Mouse (Mus musculus): ENCODE measurements around the gene 4931409K22Rik. TPM values are rescaled to one million over a fixed set of nuclear protein-coding genes. Genes with fewer than 3 reads are reported as not detected.
A peak's percentile ranks its signal among the peaks of the same experiment; 100 is the strongest.

4931409K22Rik gene
- total RNA-seq, 4 experiments from 2014 or later: not detected

GRCm38 (mm10) chr5:24540387-24541143 is 16.0 kb downstream of the 4931409K22Rik start, which contains the start of gene Asb10:
Gene Asb10 (minus strand): TSS chr5:24540978.
- DNase-seq: no peak

GRCm38 (mm10) chr5:24539571-24540296 is 16.9 kb downstream of the 4931409K22Rik start:
- DNase-seq: no peak

- no peak for DNase-seq
Observed at GRCm38 (mm10) chr5:24537618-24538017, 19.0 kb downstream of the 4931409K22Rik start.

- DNase-seq: peak; percentile 63
Observed at GRCm38 (mm10) chr5:24536511-24536910, 20.1 kb downstream of the 4931409K22Rik start.

- DNase-seq: no peak
Observed at GRCm38 (mm10) chr5:24535731-24536130, 20.9 kb downstream of the 4931409K22Rik start.

- no peak for DNase-seq
Observed at GRCm38 (mm10) chr5:24534292-24534691, 22.3 kb downstream of the 4931409K22Rik start.

GRCm38 (mm10) chr5:24533391-24533790 is 23.2 kb downstream of the 4931409K22Rik start:
- DNase-seq: no peak

- DNase-seq: peak; percentile 83
Observed at GRCm38 (mm10) chr5:24530042-24530689, 26.4 kb downstream of the 4931409K22Rik start.

GRCm38 (mm10) chr5:24527780-24528179 is 28.8 kb downstream of the 4931409K22Rik start:
- DNase-seq: no peak

GRCm38 (mm10) chr5:24526889-24527230 is 29.7 kb downstream of the 4931409K22Rik start, which contains the start of gene Gbx1:
Gene Gbx1 (minus strand): TSS chr5:24527202.
- no peak for DNase-seq

- DNase-seq: no peak
Observed at GRCm38 (mm10) chr5:24526190-24526888, 30.3 kb downstream of the 4931409K22Rik start.

GRCm38 (mm10) chr5:24525360-24526189 is 31.0 kb downstream of the 4931409K22Rik start:
- no peak for DNase-seq

- DNase-seq: no peak
Observed at GRCm38 (mm10) chr5:24524522-24524921, 32.1 kb downstream of the 4931409K22Rik start.

- DNase-seq: no peak
Observed at GRCm38 (mm10) chr5:24523806-24524205, 32.8 kb downstream of the 4931409K22Rik start.

- DNase-seq: no peak
Observed at GRCm38 (mm10) chr5:24521366-24521765, 35.2 kb downstream of the 4931409K22Rik start.

- DNase-seq: no peak
Observed at GRCm38 (mm10) chr5:24512271-24512670, 44.3 kb downstream of the 4931409K22Rik start.

GRCm38 (mm10) chr5:24510635-24511034 is 46.0 kb downstream of the 4931409K22Rik start:
- DNase-seq: peak; percentile 47

- DNase-seq: no peak
Observed at GRCm38 (mm10) chr5:24508406-24508805, 48.2 kb downstream of the 4931409K22Rik start.

- DNase-seq: no peak
Observed at GRCm38 (mm10) chr5:24505513-24505912, 51.1 kb downstream of the 4931409K22Rik start.

- DNase-seq: no peak
Observed at GRCm38 (mm10) chr5:24502786-24503185, 53.8 kb downstream of the 4931409K22Rik start.

GRCm38 (mm10) chr5:24500851-24501250 is 55.8 kb downstream of the 4931409K22Rik start:
- no peak for DNase-seq

GRCm38 (mm10) chr5:24499113-24499512 is 57.5 kb downstream of the 4931409K22Rik start:
- DNase-seq: no peak
